Mouse (Mus musculus): ENCODE results near the gene Ncbp3.

Gene Ncbp3

GRCm38 (mm10) chr11:73047542-73047996 lies at the start of gene Ncbp3:
Gene Ncbp3, plus strand, starts transcription at chr11:73047783.
- peak; percentile 86 to 94 for DNase-seq (ENCODE audit: low spot score in 2 of 2)

GRCm38 (mm10) chr11:72998771-72999170 lies 48.8 kb upstream of the Ncbp3 start, which contains the start of gene P2rx1:
Gene P2rx1, plus strand, starts transcription at chr11:72999103.
- no peak for DNase-seq (ENCODE audit: low spot score in 2 of 2)

GRCm38 (mm10) chr11:73001029-73001428 lies 46.6 kb upstream of the Ncbp3 start:
- peak in 1 of 2 experiments; percentile 71 for DNase-seq (ENCODE audit: low spot score in 2 of 2)

- peak in 1 of 2 experiments; percentile 38 for DNase-seq (ENCODE audit: low spot score in 2 of 2)
Observed at GRCm38 (mm10) chr11:73006377-73006776, 41.2 kb upstream of the Ncbp3 start.

GRCm38 (mm10) chr11:73007113-73007512 lies 40.5 kb upstream of the Ncbp3 start:
- DNase-seq (ENCODE audit: low spot score in 2 of 2) = no peak

- peak in 1 of 2 experiments; percentile 59 for DNase-seq (ENCODE audit: low spot score in 2 of 2)
Observed at GRCm38 (mm10) chr11:73007698-73008481, 39.7 kb upstream of the Ncbp3 start.

- no peak for DNase-seq (ENCODE audit: low spot score in 2 of 2)
Observed at GRCm38 (mm10) chr11:73008826-73009225, 38.8 kb upstream of the Ncbp3 start.

GRCm38 (mm10) chr11:73009531-73010274 lies 37.9 kb upstream of the Ncbp3 start:
- no peak for DNase-seq (ENCODE audit: low spot score in 2 of 2)

- no peak for DNase-seq (ENCODE audit: low spot score in 2 of 2)
Observed at GRCm38 (mm10) chr11:73013981-73014380, 33.6 kb upstream of the Ncbp3 start.

GRCm38 (mm10) chr11:73014831-73015344 lies 32.7 kb upstream of the Ncbp3 start:
- no peak for DNase-seq (ENCODE audit: low spot score in 2 of 2)

- DNase-seq (ENCODE audit: low spot score in 2 of 2) = peak in 1 of 2 experiments; percentile 65
Observed at GRCm38 (mm10) chr11:73015391-73016102, 32.0 kb upstream of the Ncbp3 start.

- DNase-seq (ENCODE audit: low spot score in 2 of 2) = no peak
Observed at GRCm38 (mm10) chr11:73016103-73016420, 31.5 kb upstream of the Ncbp3 start.

- DNase-seq (ENCODE audit: low spot score in 2 of 2) = peak; percentile 85 to 93
Observed at GRCm38 (mm10) chr11:73018471-73019146, 29.0 kb upstream of the Ncbp3 start, which contains the start of gene Camkk1. Gene Camkk1, plus strand, starts transcription at chr11:73019008.

GRCm38 (mm10) chr11:73019147-73019795 lies 28.3 kb upstream of the Ncbp3 start:
- DNase-seq (ENCODE audit: low spot score in 2 of 2) = peak in 1 of 2 experiments; percentile 46

GRCm38 (mm10) chr11:73020953-73021800 lies 26.4 kb upstream of the Ncbp3 start:
- DNase-seq (ENCODE audit: low spot score in 2 of 2) = no peak

GRCm38 (mm10) chr11:73023099-73023498 lies 24.5 kb upstream of the Ncbp3 start:
- no peak for DNase-seq (ENCODE audit: low spot score in 2 of 2)

GRCm38 (mm10) chr11:73023827-73024226 lies 23.8 kb upstream of the Ncbp3 start:
- no peak for DNase-seq (ENCODE audit: low spot score in 2 of 2)

- DNase-seq (ENCODE audit: low spot score in 2 of 2) = no peak
Observed at GRCm38 (mm10) chr11:73024236-73024904, 23.2 kb upstream of the Ncbp3 start.

GRCm38 (mm10) chr11:73026961-73027360 lies 20.6 kb upstream of the Ncbp3 start:
- DNase-seq (ENCODE audit: low spot score in 2 of 2) = no peak
